Mouse (Mus musculus) ES-E14 (cell line): ENCODE data around the gene 1700013G24Rik.

ENCODE experiments used
- CHD2 ChIP-seq: IDR thresholded peaks from 2 replicates; pipeline ENCODE4 v1.6.1; 2014; ENCODE audit warnings: mild to moderate bottlenecking, low read depth, low read length, inconsistent platforms
- HCFC1 ChIP-seq: IDR thresholded peaks from 2 replicates; pipeline ENCODE4 v1.6.1; 2012; ENCODE audit warnings: low read length, inconsistent platforms, borderline replicate concordance; ENCODE audit not compliant: insufficient read depth
- ZC3H11A ChIP-seq: IDR thresholded peaks from 2 replicates; pipeline ENCODE4 v1.6.1; 2012; ENCODE audit warnings: low read depth, mild to moderate bottlenecking, inconsistent platforms, low read length, borderline replicate concordance
- ZNF384 ChIP-seq: IDR thresholded peaks from 2 replicates; pipeline ENCODE4 v1.6.1; 2012; ENCODE audit warnings: low read depth, low read length, inconsistent platforms

- TF ChIP-seq ZNF384, result no peak
- TF ChIP-seq ZC3H11A, result no peak
- TF ChIP-seq CHD2, result no peak
- TF ChIP-seq HCFC1, result no peak
These were observed 35.0 kb downstream of the 1700013G24Rik start for GRCm38 (mm10) chr4:137488038-137488437.
